Mouse (Mus musculus) MEL (cell line): ENCODE results near the gene Loxl1. TPM values are rescaled to one million over a fixed set of nuclear protein-coding genes. Genes with fewer than 3 reads are reported as not detected.
A peak's percentile ranks its signal among the peaks of the same experiment; 100 is the strongest.

ENCODE experiments used
- DNase-seq: peaks from one replicate; pipeline ENCODE4 v3.0.0; 2011; ENCODE audit warnings: low read depth, low spot score
- H3K27ac ChIP-seq: 2 replicates; pipeline ENCODE4 v1.5.1; 2012; ENCODE audit warnings: low read depth, mild to moderate bottlenecking, control low read depth, low read length, moderate library complexity; ENCODE audit not compliant: control insufficient read depth
- H3K27me3 ChIP-seq, 2 experiments: fragments of 150-350 bp in 1 of 2; sonication (generic) in 1 of 2; 2 replicates each; pipeline ENCODE4 v1.6.1; 2012; ENCODE audit warnings: low read length in 2 of 2, mild to moderate bottlenecking in 2 of 2, improper control_type of control experiment in 1 of 2, moderate library complexity in 1 of 2; ENCODE audit not compliant: insufficient read depth in 2 of 2, control insufficient read depth in 1 of 2
- H3K36me3 ChIP-seq, 2 experiments: 2 replicates each; pipeline ENCODE4 v1.6.1; 2012 to 2014; ENCODE audit warnings: low read length in 2 of 2, improper control_type of control experiment in 1 of 2, inconsistent platforms in 1 of 2, mild to moderate bottlenecking in 1 of 2; ENCODE audit not compliant: insufficient read depth in 2 of 2, control insufficient read depth in 1 of 2
- H3K4me1 ChIP-seq, 2 experiments: fragments of 150-350 bp in 1 of 2; sonication (generic) in 1 of 2; 2 replicates each; pipeline ENCODE4 v1.6.1; 2012; ENCODE audit warnings: low read length in 2 of 2, improper control_type of control experiment in 1 of 2, mild to moderate bottlenecking in 1 of 2; ENCODE audit not compliant: insufficient read depth in 2 of 2, control insufficient read depth in 1 of 2
- H3K4me3 ChIP-seq, 2 experiments: fragments of 150-350 bp in 1 of 2; sonication (generic) in 1 of 2; 2 replicates each; pipeline ENCODE4 v1.5.1; 2012; ENCODE audit warnings: low read depth in 2 of 2, low read length in 2 of 2, mild to moderate bottlenecking in 2 of 2, moderate library complexity in 2 of 2, control low read depth in 1 of 2, improper control_type of control experiment in 1 of 2; ENCODE audit not compliant: control insufficient read depth in 1 of 2, insufficient read depth in 1 of 2
- H3K79me2 ChIP-seq: 2 replicates; pipeline ENCODE4 v1.6.1; 2012; ENCODE audit warnings: mild to moderate bottlenecking, low read length, moderate library complexity; ENCODE audit not compliant: control insufficient read depth, poor library complexity, insufficient read depth
- H3K9ac ChIP-seq: 2 replicates; pipeline ENCODE4 v1.6.1; 2012; ENCODE audit warnings: low read depth, mild to moderate bottlenecking, control low read depth, low read length, moderate library complexity; ENCODE audit not compliant: control insufficient read depth, poor library complexity, severe bottlenecking
- H3K9me3 ChIP-seq: fragments of 150-350 bp; sonication (generic); replicated peaks from 2 replicates; pipeline ENCODE4 v1.6.1; 2012; ENCODE audit warnings: mild to moderate bottlenecking, low read length, improper control_type of control experiment, moderate library complexity; ENCODE audit not compliant: insufficient read depth
- CHD1 ChIP-seq: IDR thresholded peaks from 2 replicates; pipeline ENCODE4 v1.6.1; 2012; ENCODE audit warnings: low read depth, mild to moderate bottlenecking, inconsistent platforms, low read length, improper control_type of control experiment
- CHD2 ChIP-seq: IDR thresholded peaks from 2 replicates; pipeline ENCODE4 v1.6.1; 2011; ENCODE audit warnings: low read length, improper control_type of control experiment
- EP300 ChIP-seq, 2 experiments: IDR thresholded peaks; 2 replicates each; pipeline ENCODE4 v1.6.1; 2011; ENCODE audit warnings: improper control_type of control experiment in 2 of 2, low read length in 2 of 2, low read depth in 1 of 2, mild to moderate bottlenecking in 1 of 2
- MAZ ChIP-seq: IDR thresholded peaks from 2 replicates; pipeline ENCODE4 v1.6.1; 2012; ENCODE audit warnings: low read depth, mild to moderate bottlenecking, inconsistent platforms, low read length, improper control_type of control experiment
- MEF2A ChIP-seq: IDR thresholded peaks from 2 replicates; pipeline ENCODE4 v1.6.1; 2014; ENCODE audit warnings: low read depth, mild to moderate bottlenecking, inconsistent platforms, low read length, improper control_type of control experiment; ENCODE audit not compliant: poor library complexity, insufficient replicate concordance, severe bottlenecking; ENCODE audit errors: extremely low read depth
- MYC ChIP-seq: IDR thresholded peaks from 2 replicates; pipeline ENCODE4 v1.6.1; 2011; ENCODE audit warnings: low read depth, mild to moderate bottlenecking, low read length, improper control_type of control experiment, moderate library complexity
- NELFE ChIP-seq: IDR thresholded peaks from 2 replicates; pipeline ENCODE4 v1.6.1; 2011; ENCODE audit warnings: low read depth, low read length, improper control_type of control experiment
- POLR2A ChIP-seq, 2 experiments: IDR thresholded peaks; 2 replicates each; pipeline ENCODE4 v1.6.1; 2011 to 2012; ENCODE audit warnings: low read length in 2 of 2, mild to moderate bottlenecking in 2 of 2, control low read depth in 1 of 2, improper control_type of control experiment in 1 of 2, low read depth in 1 of 2, moderate library complexity in 1 of 2; ENCODE audit not compliant: control insufficient read depth in 1 of 2, insufficient read depth in 1 of 2, poor library complexity in 1 of 2
- POLR2AphosphoS5 ChIP-seq: IDR thresholded peaks from 2 replicates; pipeline ENCODE4 v1.6.1; 2012; ENCODE audit warnings: low read depth, borderline replicate concordance, mild to moderate bottlenecking, inconsistent platforms, low read length, moderate library complexity, mixed read lengths
- TBP ChIP-seq: IDR thresholded peaks from 2 replicates; pipeline ENCODE4 v1.8.0; 2011; ENCODE audit warnings: low read depth, low read length, improper control_type of control experiment
- UBTF ChIP-seq: IDR thresholded peaks from 2 replicates; pipeline ENCODE4 v1.6.1; 2012; ENCODE audit warnings: low read depth, mild to moderate bottlenecking, inconsistent platforms, low read length, improper control_type of control experiment, moderate library complexity, borderline replicate concordance; ENCODE audit not compliant: insufficient read depth
- USF1 ChIP-seq: IDR thresholded peaks from 2 replicates; pipeline ENCODE4 v1.6.1; 2014; ENCODE audit warnings: low read depth, mild to moderate bottlenecking, inconsistent platforms, low read length, improper control_type of control experiment, moderate library complexity
- USF2 ChIP-seq, 2 experiments: IDR thresholded peaks; 2 replicates each; pipeline ENCODE4 v1.6.1; 2011 to 2012; ENCODE audit warnings: improper control_type of control experiment in 2 of 2, low read length in 2 of 2, borderline replicate concordance in 1 of 2, inconsistent platforms in 1 of 2, low read depth in 1 of 2, mild to moderate bottlenecking in 1 of 2; ENCODE audit not compliant: insufficient read depth in 1 of 2
- ZC3H11A ChIP-seq: IDR thresholded peaks from 2 replicates; pipeline ENCODE4 v1.6.1; 2012; ENCODE audit warnings: low read depth, mild to moderate bottlenecking, inconsistent platforms, low read length, improper control_type of control experiment
- ZKSCAN1 ChIP-seq: IDR thresholded peaks from 2 replicates; pipeline ENCODE4 v1.6.1; 2012; ENCODE audit warnings: low read depth, mild to moderate bottlenecking, inconsistent platforms, low read length, improper control_type of control experiment, moderate library complexity
- ZMIZ1 ChIP-seq: IDR thresholded peaks from 2 replicates; pipeline ENCODE4 v1.6.1; 2012; ENCODE audit warnings: low read depth, mild to moderate bottlenecking, inconsistent platforms, low read length, improper control_type of control experiment, moderate library complexity
- ZNF384 ChIP-seq: IDR thresholded peaks from 2 replicates; pipeline ENCODE4 v1.6.1; 2012; ENCODE audit warnings: low read depth, mild to moderate bottlenecking, inconsistent platforms, low read length, improper control_type of control experiment
- polyA plus RNA-seq, 2 experiments: library from polyadenylated mRNA; stranded (reverse) in 1 of 2; unstranded in 1 of 2; fragments of >175 nt in 1 of 2; fragments of >200 nt in 1 of 2; gene quantifications; 2 replicates each; pipeline versions ENCODE4 v1.2.1 to v1.2.4; 2012; ENCODE audit warnings: low replicate concordance in 2 of 2, low read depth in 1 of 2; ENCODE audit not compliant: insufficient read length in 2 of 2, insufficient read depth in 1 of 2, missing spikeins in 1 of 2
- total RNA-seq: library from RNA; depleted of rRNA; stranded (reverse); fragments of 300-350 nt; gene quantifications from 2 replicates; pipeline ENCODE4 v1.2.3, GENCODE M21; 2012

Loxl1 gene
- total and polyA plus RNA-seq, 3 experiments = not detected

DNA sequence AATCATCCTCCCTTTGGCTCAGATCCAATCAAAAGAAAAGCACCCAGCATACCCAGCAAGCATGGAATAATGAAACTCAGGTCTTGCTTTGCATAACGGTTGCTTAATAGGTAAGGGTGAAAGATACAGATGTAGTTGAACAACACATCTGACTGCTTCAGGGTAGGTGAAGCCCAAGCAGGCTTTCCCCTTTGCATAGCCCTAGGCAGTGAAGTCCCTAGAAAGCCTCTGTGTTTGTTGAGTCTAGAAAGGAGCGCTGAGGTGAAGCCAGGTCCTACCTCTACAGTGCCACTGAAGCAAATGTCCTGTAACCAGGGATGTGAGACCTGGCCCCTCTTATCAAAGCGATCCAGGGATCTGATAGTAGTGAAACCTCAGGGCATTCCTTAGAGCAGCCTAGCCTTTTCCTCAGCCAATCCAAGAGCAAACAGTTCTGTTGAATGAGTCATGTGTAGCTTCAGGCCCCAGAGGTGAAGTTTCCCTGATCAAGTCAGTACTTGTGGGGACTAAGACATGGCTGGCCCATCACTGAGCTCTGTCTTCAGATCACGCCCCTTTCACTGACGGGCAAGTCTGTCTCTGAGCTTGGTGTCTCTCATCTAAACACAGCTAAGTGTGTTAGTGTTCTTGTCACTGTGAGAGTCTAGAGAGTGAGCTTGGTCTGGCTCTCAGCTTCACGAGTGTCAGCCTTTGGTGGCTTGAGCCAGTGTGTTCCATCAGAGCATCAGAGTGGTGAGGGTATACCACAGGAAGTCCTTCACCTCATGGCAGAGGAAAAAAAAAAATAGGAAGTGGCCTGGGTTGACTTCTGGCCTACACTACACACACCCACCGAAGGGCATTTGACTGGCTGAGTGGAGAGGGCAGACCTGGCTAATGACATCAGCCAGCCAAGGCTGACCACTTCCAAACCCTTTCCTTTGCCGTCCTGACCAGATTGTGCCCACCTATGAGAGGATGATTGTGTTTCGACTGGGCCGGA is 57.0 kb downstream of the Loxl1 start:
- peaks cover 0 to 15% of the 10 kb centered on the region in 2 experiments; a peak in 3 of 4 replicates for H3K4me1 ChIP-seq
- no peaks in the 10 kb centered on the region for H3K79me2 ChIP-seq
- no peak overlapping the region for H3K27ac ChIP-seq
- H3K4me3 ChIP-seq = no peak overlapping the region
- H3K36me3 ChIP-seq = peaks cover 0 to 9% of the 10 kb centered on the region in 2 experiments; a peak in 2 of 4 replicates
- H3K27me3 ChIP-seq = no peaks in the 10 kb centered on the region
- H3K9ac ChIP-seq = no peak overlapping the region
- no peaks in the 10 kb centered on the region for H3K9me3 ChIP-seq
- peak; percentile 63 for TF ChIP-seq ZNF384
- no peak for TF ChIP-seq ZC3H11A
- TF ChIP-seq EP300 (IDR thresholded peaks at IDR 0.05; ENCODE audit: low read depth in 1 of 2, low read length in 2 of 2) = no peak
- no peak for DNase-seq

DNA sequence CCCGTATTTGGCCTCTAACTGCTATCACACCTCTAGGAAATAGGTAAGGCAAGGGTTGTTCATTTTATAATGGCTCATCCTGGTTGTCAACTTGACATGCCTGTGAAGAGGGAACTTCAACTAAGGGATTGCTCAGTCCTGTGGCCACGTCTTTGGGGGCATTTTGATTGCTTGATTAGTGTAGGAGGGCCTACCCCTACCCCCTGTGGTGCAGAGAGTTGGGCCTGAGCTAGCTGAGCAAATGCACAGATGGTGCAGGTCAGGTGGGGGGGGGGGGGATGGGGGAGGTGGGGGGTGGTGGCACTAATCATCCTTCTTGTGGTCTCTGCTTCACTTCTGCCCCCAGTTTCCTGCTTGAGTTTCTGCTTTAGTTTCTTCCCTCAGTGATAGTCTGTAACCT is 57.9 kb downstream of the Loxl1 start:
- Histone ChIP-seq H3K36me3 (peaks cover 0 to 9% of the 10 kb centered on the region in 2 experiments; a peak in 2 of 4 replicates), H3K79me2 (no peaks in the 10 kb centered on the region), H3K9ac (no peak overlapping the region), H3K9me3 (no peaks in the 10 kb centered on the region), H3K4me3 (no peak overlapping the region), H3K27me3 (no peaks in the 10 kb centered on the region), H3K4me1 (peaks cover 0 to 20% of the 10 kb centered on the region in 2 experiments; a peak in 3 of 4 replicates), H3K27ac (no peak overlapping the region)
- DNase-seq = no peak
- no peak for TF ChIP-seq ZKSCAN1
- TF ChIP-seq USF2 (IDR thresholded peaks at IDR 0.05; ENCODE audit: borderline replicate concordance in 1 of 2, insufficient read depth in 1 of 2, low read depth in 1 of 2, low read length in 2 of 2) = no peak
- TF ChIP-seq MAZ = no peak
- no peak for TF ChIP-seq ZMIZ1
- no peak for TF ChIP-seq TBP
- TF ChIP-seq POLR2AphosphoS5 = no peak
- TF ChIP-seq CHD1 = no peak
- TF ChIP-seq UBTF = no peak
- TF ChIP-seq MEF2A = no peak
- no peak for TF ChIP-seq MYC
- no peak for TF ChIP-seq NELFE
- TF ChIP-seq POLR2A (IDR thresholded peaks at IDR 0.05; ENCODE audit: control insufficient read depth in 1 of 2, insufficient read depth in 1 of 2, low read depth in 1 of 2, low read length in 2 of 2, poor library complexity in 1 of 2) = no peak
- no peak for TF ChIP-seq CHD2
- no peak for TF ChIP-seq USF1
